Mouse (Mus musculus) lung, adult 2 months (tissue): ENCODE measurements around the gene Tmem212.

Experiments used
- CTCF ChIP-seq: fragments of 200-500 bp; IDR thresholded peaks from 2 replicates; pipeline ENCODE4 v1.5.1; 2011; ENCODE audit warnings: mild to moderate bottlenecking, low read length, control low read depth; ENCODE audit not compliant: insufficient read depth
- POLR2A ChIP-seq: fragments of 200-500 bp; IDR thresholded peaks from 2 replicates; pipeline ENCODE4 v1.6.1; 2011; ENCODE audit warnings: low read depth, mild to moderate bottlenecking, control low read depth, low read length, borderline replicate concordance; ENCODE audit errors: extremely low read depth

GRCm38 (mm10) chr3:27871891-27872290 lies 24.3 kb downstream of the Tmem212 start:
- TF ChIP-seq POLR2A, result no peak
- TF ChIP-seq CTCF, result no peak
